Mouse (Mus musculus): ENCODE results near the gene Gm6408.
"Not testable (repeated sequence)": the region's sequence is repeated elsewhere in the genome, so short reads cannot be mapped to it uniquely, and the experiment has no call there.

DNA sequence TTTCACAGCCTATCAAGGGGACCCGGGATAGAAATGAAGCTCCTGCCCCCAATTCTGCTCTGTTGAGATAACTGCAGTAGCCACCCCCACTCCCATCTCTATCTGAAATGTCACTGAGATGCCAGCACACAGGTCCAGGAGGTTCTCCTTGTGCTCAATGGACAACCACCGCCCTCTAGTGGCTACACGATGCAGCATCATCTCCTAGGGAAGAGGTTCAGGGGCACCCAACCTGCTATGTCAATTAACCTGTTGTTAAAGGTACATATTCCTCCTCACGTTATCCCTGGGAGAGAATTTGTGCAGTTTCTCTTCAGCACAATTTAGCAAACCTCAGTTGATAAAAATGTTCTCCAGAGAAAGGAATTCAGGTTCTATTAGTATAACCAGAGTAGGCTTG lies 2.2 kb upstream of the Gm6408 start:
- TF ChIP-seq CTCF (IDR thresholded peaks at IDR 0.05; ENCODE audit: extremely low read depth, insufficient read depth, insufficient read length, insufficient replicate concordance); POLR2A (IDR thresholded peaks at IDR 0.05; ENCODE audit: low read depth, low read length): not testable (repeated sequence)

Measured in spleen, adult 2 months (tissue).